Mouse (Mus musculus) kidney, postnatal 0 days (tissue): ENCODE results near the gene Mdn1. TPM values are rescaled to one million over a fixed set of nuclear protein-coding genes. Genes with fewer than 3 reads are reported as not detected.

Source experiments
- ATAC-seq: fragments of 200-750 bp; cut with Nextera tagmentation; replicated peaks from 2 replicates; pipeline ENCODE4 v1.8.0; 2017; ENCODE audit warnings: low read depth, moderate number of reproducible peaks, moderate TSS enrichment, moderate library complexity; ENCODE audit not compliant: low FRiP score
- DNase-seq: peaks from one replicate; pipeline ENCODE4 v3.0.0-alpha.2; 2016; ENCODE audit warnings: low spot score
- H3K27ac ChIP-seq: fragments of 300-500 bp; sonication (generic); 2 replicates; pipeline ENCODE4 v1.5.1; 2014; ENCODE audit warnings: mild to moderate bottlenecking
- H3K27me3 ChIP-seq: fragments of 300-500 bp; sonication (generic); 2 replicates; pipeline ENCODE4 v1.6.1; 2014; ENCODE audit warnings: low read length, mixed read lengths; ENCODE audit not compliant: insufficient read depth
- H3K36me3 ChIP-seq: fragments of 300-500 bp; sonication (generic); 2 replicates; pipeline ENCODE4 v1.6.1; 2014; ENCODE audit warnings: low read length, mixed read lengths; ENCODE audit not compliant: insufficient read depth
- H3K4me1 ChIP-seq: fragments of 300-500 bp; sonication (generic); replicated peaks from 2 replicates; pipeline ENCODE4 v1.6.1; 2014; ENCODE audit warnings: antibody characterized with exemption, low read length, mixed read lengths; ENCODE audit not compliant: insufficient read depth
- H3K4me2 ChIP-seq: fragments of 300-500 bp; sonication (generic); 2 replicates; pipeline ENCODE4 v1.6.1; 2014; ENCODE audit warnings: mild to moderate bottlenecking, low read length, moderate library complexity, mixed read lengths
- H3K4me3 ChIP-seq: fragments of 300-500 bp; sonication (generic); replicated peaks from 2 replicates; pipeline ENCODE4 v1.5.1; 2014; ENCODE audit warnings: low read depth, low read length
- H3K9ac ChIP-seq: fragments of 300-500 bp; sonication (generic); 2 replicates; pipeline ENCODE4 v1.6.1; 2014; ENCODE audit warnings: low read depth, low read length
- H3K9me3 ChIP-seq: fragments of 300-500 bp; sonication (generic); replicated peaks from 2 replicates; pipeline ENCODE4 v1.6.1; 2016; ENCODE audit warnings: low read length, inconsistent platforms, mixed read lengths
- CTCF ChIP-seq: IDR thresholded peaks from 2 replicates; pipeline ENCODE4 v1.5.1; 2016; ENCODE audit warnings: antibody characterized with exemption, low read depth, mild to moderate bottlenecking, moderate library complexity
- WGBS: fragments of 180-500 bp; shearing (Covaris S2); extraction: QIAGEN DNeasy Blood & Tissue Kit; methylation state at CpG from one replicate; pipeline ENCODE4 v1.1.7; 2014; 5-methylcytosine and 5-hydroxymethylcytosine counted together
- polyA plus RNA-seq: library from polyadenylated mRNA; unstranded; fragments of >200 nt; fragmentation: Nextera tagmentation; extraction: Ambion mirVana; gene quantifications from 2 replicates; pipeline ENCODE4 v1.2.1, GENCODE M21; 2015

The Mdn1 gene
- polyA plus RNA-seq, 1 experiment from 2014 or later = 7.4 TPM

GRCm38 (mm10) chr4:32800577-32801170 lies 143.8 kb downstream of the Mdn1 start:
- Histone ChIP-seq H3K27me3 (no peaks in the 10 kb centered on the region), H3K4me2 (peak overlapping the region; percentile 71), H3K9me3 (no peaks in the 10 kb centered on the region), H3K36me3 (no peaks in the 10 kb centered on the region), H3K9ac (peak overlapping the region; percentile 87), H3K4me3 (peak overlapping the region; percentile 84), H3K27ac (peak overlapping the region; percentile 99), H3K4me1 (0 out of 2 replicates have a peak, but pooled peaks cover 4% of the 10 kb centered on the region)
- 7% methylated on average over 9 of the region's 9 CpGs for WGBS
- no peak for DNase-seq
- TF ChIP-seq CTCF = no peak
- ATAC-seq = peak; percentile 26; the same call in 1 of the 2 replicates

- H3K9me3 ChIP-seq = no peaks in the 10 kb centered on the region
- no peaks in the 10 kb centered on the region for H3K27me3 ChIP-seq
- H3K4me2 ChIP-seq = no peak overlapping the region
- H3K9ac ChIP-seq = no peak overlapping the region
- H3K4me3 ChIP-seq = no peak overlapping the region
- H3K36me3 ChIP-seq = no peaks in the 10 kb centered on the region
- no peak for TF ChIP-seq CTCF
- H3K27ac ChIP-seq = no peak overlapping the region
- no peaks in the 10 kb centered on the region for H3K4me1 ChIP-seq
- ATAC-seq (no peak), DNase-seq (no peak)
- 76% methylated on average over 5 of the region's 5 CpGs for WGBS
Measured at GRCm38 (mm10) chr4:32817478-32817877, 160.6 kb downstream of the Mdn1 start.

- no peak overlapping the region for H3K4me3 ChIP-seq
- H3K4me1 ChIP-seq = no peaks in the 10 kb centered on the region
- no peaks in the 10 kb centered on the region for H3K27me3 ChIP-seq
- H3K4me2 ChIP-seq = no peak overlapping the region
- 90% methylated on average over 3 of the region's 3 CpGs for WGBS
- H3K27ac ChIP-seq = no peak overlapping the region
- no peaks in the 10 kb centered on the region for H3K36me3 ChIP-seq
- DNase-seq (no peak), ATAC-seq (no peak)
- no peak overlapping the region for H3K9ac ChIP-seq
- H3K9me3 ChIP-seq = no peaks in the 10 kb centered on the region
- TF ChIP-seq CTCF = no peak
Measured at GRCm38 (mm10) chr4:32820676-32821075, 163.8 kb downstream of the Mdn1 start.

GRCm38 (mm10) chr4:32824254-32824653 lies 167.3 kb downstream of the Mdn1 start:
- Histone ChIP-seq H3K4me3 (no peak overlapping the region), H3K4me2 (no peak overlapping the region), H3K9ac (no peak overlapping the region), H3K36me3 (no peaks in the 10 kb centered on the region), H3K27ac (no peak overlapping the region), H3K4me1 (no peaks in the 10 kb centered on the region), H3K27me3 (no peaks in the 10 kb centered on the region), H3K9me3 (no peaks in the 10 kb centered on the region)
- ATAC-seq (no peak), DNase-seq (no peak)
- TF ChIP-seq CTCF = no peak
- 63% methylated on average over 8 of the region's 8 CpGs for WGBS

Other genes with a start within 250 kb of the Mdn1 start
- gene Gja10, start 54.4 kb upstream of the Mdn1 start, polyA plus RNA-seq = not detected in 2 replicates
- gene Casp8ap2, start 41.7 kb upstream of the Mdn1 start, polyA plus RNA-seq = 35.3 and 38.7 TPM in 2 replicates
- 132 and 143 TPM in 2 replicates for gene Lyrm2, start 143.1 kb downstream of the Mdn1 start, polyA plus RNA-seq